Mouse (Mus musculus): ENCODE measurements around the gene Exoc5. TPM values are rescaled to one million over a fixed set of nuclear protein-coding genes. Genes with fewer than 3 reads are reported as not detected.

Exoc5 gene
- polyA plus RNA-seq, 1 experiment: 30.9 TPM

DNA sequence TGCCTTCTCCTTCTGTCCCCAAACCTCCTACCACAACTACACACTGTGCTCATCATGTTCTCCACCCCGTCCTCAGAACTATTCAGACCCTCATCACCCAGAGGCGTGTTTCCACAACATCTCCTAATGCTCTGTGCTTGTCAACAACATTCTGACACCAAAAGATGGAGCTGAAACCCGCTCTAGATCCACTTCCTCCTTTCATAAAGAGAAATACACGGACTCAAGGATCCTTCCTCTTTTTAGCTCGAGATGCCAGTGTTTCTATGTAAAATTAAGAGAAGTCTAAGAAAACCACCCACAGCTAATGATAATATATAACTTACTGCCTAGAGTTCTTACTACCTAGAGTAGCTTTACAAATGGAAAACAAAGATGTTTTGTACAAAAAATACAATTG, 46.7 kb downstream of the Exoc5 start:
- Histone ChIP-seq H3K27ac (ENCODE audit: insufficient read depth, low read length) (no peak overlapping the region), H3K4me3 (ENCODE audit: insufficient read depth, low read length) (no peak overlapping the region), H3K4me1 (ENCODE audit: control insufficient read depth, insufficient read depth, low read length) (no peaks in the 10 kb centered on the region)
- no peak for TF ChIP-seq CTCF (IDR thresholded peaks at IDR 0.05; ENCODE audit: extremely low read depth, insufficient read depth, low read length)
- no peak for TF ChIP-seq POLR2A (IDR thresholded peaks at IDR 0.05; ENCODE audit: extremely low read depth, insufficient read depth, low read length)

DNA sequence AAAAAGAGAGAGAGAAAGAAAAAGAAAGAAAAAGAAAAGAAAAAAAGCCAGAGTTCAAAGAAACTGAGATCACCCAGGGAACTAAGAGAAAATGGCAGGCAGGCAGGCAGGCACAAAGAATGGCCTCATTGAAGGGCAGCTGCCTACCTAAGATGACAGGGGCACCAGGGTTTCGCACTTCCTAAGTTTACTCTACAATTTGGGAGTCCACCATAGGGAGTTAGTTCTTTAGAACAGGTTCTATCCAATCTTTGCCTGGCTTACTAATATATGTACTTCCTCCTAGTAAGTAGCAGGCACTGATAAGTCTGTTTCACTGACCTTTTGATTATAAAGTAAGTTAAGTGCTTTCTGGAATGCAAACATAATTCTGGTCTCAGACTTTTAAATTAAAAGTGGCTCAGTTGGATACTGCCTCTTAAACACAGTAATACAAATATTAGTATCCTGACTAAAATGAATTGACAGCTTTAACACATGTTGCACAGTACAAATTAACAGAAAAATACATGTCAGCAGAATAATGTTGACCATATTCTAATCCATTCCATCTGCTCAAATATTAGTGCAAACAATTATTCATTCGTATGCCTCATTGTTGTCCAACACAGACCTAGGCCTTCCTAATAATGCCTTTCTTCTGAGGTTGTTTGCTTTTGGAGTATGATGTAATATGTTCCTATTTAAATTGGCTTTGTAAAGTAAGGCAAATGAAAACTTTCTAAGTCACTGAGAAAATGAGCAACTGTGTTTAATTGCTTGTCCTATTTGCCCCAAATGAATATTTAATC, 57.9 kb downstream of the Exoc5 start:
- Histone ChIP-seq H3K27ac (ENCODE audit: insufficient read depth, low read length) (no peak overlapping the region), H3K4me3 (ENCODE audit: insufficient read depth, low read length) (no peak overlapping the region), H3K4me1 (ENCODE audit: control insufficient read depth, insufficient read depth, low read length) (no peaks in the 10 kb centered on the region)
- TF ChIP-seq CTCF (IDR thresholded peaks at IDR 0.05; ENCODE audit: extremely low read depth, insufficient read depth, low read length) (no peak), POLR2A (IDR thresholded peaks at IDR 0.05; ENCODE audit: extremely low read depth, insufficient read depth, low read length) (no peak)

DNA sequence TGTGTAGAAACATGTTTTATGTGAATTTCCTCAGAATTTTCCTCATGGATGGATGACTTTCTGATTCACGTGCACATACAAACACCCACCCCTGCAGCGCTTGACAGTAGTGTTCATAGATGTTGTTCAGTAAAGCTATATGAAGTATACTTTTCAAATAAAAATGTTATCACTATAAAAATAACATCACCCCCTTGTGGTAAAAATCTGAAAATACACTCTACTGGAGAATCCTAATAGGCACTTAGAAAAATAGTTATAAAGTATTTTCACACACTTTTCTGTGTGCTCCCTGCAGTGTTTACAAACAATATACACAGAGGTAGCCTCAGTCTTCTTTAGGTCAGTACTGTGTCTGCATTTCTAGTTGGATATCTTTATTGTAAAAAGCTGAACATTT, 58.5 kb downstream of the Exoc5 start:
- H3K4me3 ChIP-seq (ENCODE audit: insufficient read depth, low read length): no peak overlapping the region
- H3K27ac ChIP-seq (ENCODE audit: insufficient read depth, low read length): no peak overlapping the region
- no peak for TF ChIP-seq CTCF (IDR thresholded peaks at IDR 0.05; ENCODE audit: extremely low read depth, insufficient read depth, low read length)
- no peak for TF ChIP-seq POLR2A (IDR thresholded peaks at IDR 0.05; ENCODE audit: extremely low read depth, insufficient read depth, low read length)
- no peaks in the 10 kb centered on the region for H3K4me1 ChIP-seq (ENCODE audit: control insufficient read depth, insufficient read depth, low read length)

DNA sequence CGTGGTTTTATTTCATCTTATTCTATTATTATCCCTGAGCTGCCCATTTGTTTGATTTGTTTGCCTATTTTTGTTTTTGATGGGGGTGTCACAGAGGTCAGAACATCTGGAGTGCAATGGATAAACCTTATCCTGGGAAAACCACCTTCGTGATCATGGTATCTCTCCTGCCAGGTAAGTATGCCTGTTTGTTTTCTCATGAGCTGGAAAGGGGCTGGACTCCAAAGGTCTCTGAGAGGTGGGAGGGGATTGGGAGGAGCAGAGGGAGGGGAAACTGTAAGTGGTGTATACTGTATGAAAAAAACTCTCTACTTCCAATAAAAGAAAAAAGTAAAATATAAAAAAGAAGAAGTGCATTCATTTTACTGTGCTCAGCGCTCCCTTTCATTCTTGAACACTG, 64.8 kb downstream of the Exoc5 start:
- TF ChIP-seq CTCF (IDR thresholded peaks at IDR 0.05; ENCODE audit: extremely low read depth, insufficient read depth, low read length) (no peak), POLR2A (IDR thresholded peaks at IDR 0.05; ENCODE audit: extremely low read depth, insufficient read depth, low read length) (no peak)

DNA sequence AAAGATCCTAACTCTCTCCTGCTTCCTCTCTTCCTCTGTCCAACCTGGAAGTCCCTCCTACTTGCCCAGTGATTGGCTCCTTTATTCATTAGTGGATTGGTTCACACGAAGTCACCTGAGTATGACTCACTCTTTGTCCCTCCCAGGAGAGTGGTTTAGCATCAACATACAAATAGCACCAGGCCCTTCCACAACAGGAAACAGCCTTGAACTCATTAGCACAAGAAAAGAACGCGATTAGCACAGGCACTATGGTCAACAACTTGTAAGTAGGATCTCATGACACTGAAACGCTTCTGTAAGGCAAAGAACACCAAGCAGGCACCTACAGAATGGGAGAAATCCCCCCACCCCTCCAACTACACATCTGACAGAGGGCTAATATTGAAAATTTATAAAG, 67.7 kb downstream of the Exoc5 start:
- Histone ChIP-seq H3K4me3 (ENCODE audit: insufficient read depth, low read length) (no peak overlapping the region), H3K4me1 (ENCODE audit: control insufficient read depth, insufficient read depth, low read length) (no peaks in the 10 kb centered on the region), H3K27ac (ENCODE audit: insufficient read depth, low read length) (no peak overlapping the region)
- TF ChIP-seq CTCF (IDR thresholded peaks at IDR 0.05; ENCODE audit: extremely low read depth, insufficient read depth, low read length): no peak
- no peak for TF ChIP-seq POLR2A (IDR thresholded peaks at IDR 0.05; ENCODE audit: extremely low read depth, insufficient read depth, low read length)

More for the DNA sequence above, 64.8 kb downstream of the Exoc5 start:
- Histone ChIP-seq H3K27ac (ENCODE audit: insufficient read depth, low read length) (no peak overlapping the region), H3K4me1 (ENCODE audit: control insufficient read depth, insufficient read depth, low read length) (no peaks in the 10 kb centered on the region), H3K4me3 (ENCODE audit: insufficient read depth, low read length) (no peak overlapping the region)

DNA sequence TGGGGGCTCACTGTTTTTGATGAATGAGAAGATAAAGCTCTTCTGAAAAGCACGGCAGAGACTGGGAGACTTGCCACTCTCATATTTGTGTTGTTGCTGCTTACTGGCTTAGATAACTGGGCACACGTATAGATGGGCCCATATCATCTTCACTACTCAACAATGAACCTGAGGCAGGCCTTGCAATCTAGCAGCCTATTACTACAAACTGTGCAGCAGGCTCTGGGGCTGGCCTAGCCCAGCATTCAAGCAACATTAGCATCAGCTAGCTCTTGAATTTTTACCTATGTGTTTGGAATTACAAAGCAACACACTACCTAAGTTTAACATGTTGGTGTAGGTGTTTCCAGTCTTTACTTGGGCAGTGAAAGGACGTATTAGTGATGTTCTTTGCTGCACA, 72.6 kb downstream of the Exoc5 start:
- H3K27ac ChIP-seq (ENCODE audit: insufficient read depth, low read length): no peak overlapping the region
- no peaks in the 10 kb centered on the region for H3K4me1 ChIP-seq (ENCODE audit: control insufficient read depth, insufficient read depth, low read length)
- H3K4me3 ChIP-seq (ENCODE audit: insufficient read depth, low read length): no peak overlapping the region
- TF ChIP-seq CTCF (IDR thresholded peaks at IDR 0.05; ENCODE audit: extremely low read depth, insufficient read depth, low read length) (no peak), POLR2A (IDR thresholded peaks at IDR 0.05; ENCODE audit: extremely low read depth, insufficient read depth, low read length) (no peak)

DNA sequence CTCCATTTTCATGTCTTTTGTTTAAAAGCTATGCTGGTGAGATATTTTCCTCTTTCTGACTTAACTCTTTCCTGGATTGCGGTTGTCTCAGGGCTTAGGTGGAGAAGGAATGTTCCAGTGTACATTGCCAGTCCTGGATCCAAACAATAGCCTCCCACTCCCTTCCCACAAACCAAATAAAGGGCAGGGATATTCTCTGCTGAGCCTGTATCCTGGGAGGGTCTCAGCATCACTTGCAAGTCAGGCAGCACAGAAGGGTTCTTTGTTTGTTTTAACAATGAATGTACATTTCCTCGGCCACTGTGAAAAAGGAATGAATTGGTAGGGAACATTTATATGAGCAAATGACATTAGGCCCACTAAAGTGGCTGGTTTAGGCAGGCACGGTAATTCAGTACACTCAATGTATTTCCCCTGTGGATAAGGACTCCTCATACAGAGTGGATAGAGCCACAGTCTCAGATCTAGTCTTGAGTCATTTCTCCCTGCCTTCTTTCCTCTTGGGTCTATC, 74.3 kb downstream of the Exoc5 start:
- Histone ChIP-seq H3K4me1 (ENCODE audit: control insufficient read depth, insufficient read depth, low read length) (no peaks in the 10 kb centered on the region), H3K4me3 (ENCODE audit: insufficient read depth, low read length) (no peak overlapping the region), H3K27ac (ENCODE audit: insufficient read depth, low read length) (no peak overlapping the region)
- no peak for TF ChIP-seq POLR2A (IDR thresholded peaks at IDR 0.05; ENCODE audit: extremely low read depth, insufficient read depth, low read length)
- TF ChIP-seq CTCF (IDR thresholded peaks at IDR 0.05; ENCODE audit: extremely low read depth, insufficient read depth, low read length): no peak

DNA sequence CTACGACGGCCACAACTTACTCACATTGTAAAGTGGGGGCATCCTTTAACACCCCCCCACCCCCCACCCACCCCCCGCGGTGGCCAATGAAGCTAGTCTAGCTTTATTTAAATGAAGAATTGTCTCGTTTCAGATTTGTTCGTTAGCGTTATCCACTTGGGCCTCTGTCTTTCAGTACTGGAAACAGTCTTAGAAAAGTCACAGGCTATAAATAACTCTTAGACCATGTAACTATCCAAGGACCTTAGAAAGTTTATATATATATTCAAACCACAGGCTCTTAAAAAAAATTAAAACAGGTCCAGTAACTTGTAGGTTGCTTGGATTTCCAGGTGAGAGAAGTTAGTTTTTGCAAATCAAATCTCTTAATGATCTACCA, 75.3 kb downstream of the Exoc5 start:
- Histone ChIP-seq H3K27ac (ENCODE audit: insufficient read depth, low read length) (no peak overlapping the region), H3K4me1 (ENCODE audit: control insufficient read depth, insufficient read depth, low read length) (no peaks in the 10 kb centered on the region), H3K4me3 (ENCODE audit: insufficient read depth, low read length) (0 out of 2 replicates have a peak overlapping the region, but pooled peaks have one; percentile 5)
- TF ChIP-seq CTCF (IDR thresholded peaks at IDR 0.05; ENCODE audit: extremely low read depth, insufficient read depth, low read length) (no peak), POLR2A (IDR thresholded peaks at IDR 0.05; ENCODE audit: extremely low read depth, insufficient read depth, low read length) (no peak)

DNA sequence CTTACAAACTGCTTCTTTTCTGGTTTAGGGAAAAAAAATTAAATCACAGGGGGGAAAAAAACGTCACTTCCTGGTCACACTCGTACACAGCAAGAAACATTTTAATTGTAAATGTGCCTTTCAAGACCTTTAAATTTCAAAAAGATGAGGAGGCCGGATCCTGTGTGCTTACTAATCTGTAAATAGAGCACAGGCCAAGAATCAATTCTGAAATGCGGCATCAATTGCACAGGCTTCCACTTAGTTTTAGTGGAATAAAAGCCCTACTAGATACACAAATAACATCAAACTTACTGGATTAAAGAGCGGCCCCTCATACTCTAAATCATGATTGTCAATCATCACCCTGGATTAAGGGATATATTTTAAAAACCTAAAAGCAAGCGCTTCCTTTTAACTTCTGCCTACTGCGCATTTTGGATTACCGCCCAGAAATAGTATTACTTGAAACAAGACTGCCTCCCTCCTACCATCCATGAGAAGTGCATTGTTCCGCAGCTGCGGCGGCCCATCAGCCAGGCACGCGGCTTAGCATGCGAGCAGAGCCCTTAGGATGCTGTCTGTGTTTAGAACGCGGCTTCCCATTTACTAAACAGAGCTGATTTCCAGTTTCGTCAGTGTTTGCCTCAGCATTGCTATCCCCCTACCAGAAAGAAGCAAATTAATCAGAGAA, 75.8 kb downstream of the Exoc5 start:
- Histone ChIP-seq H3K4me3 (ENCODE audit: insufficient read depth, low read length) (0 out of 2 replicates have a peak overlapping the region, but pooled peaks have one; percentile 5), H3K27ac (ENCODE audit: insufficient read depth, low read length) (no peak overlapping the region), H3K4me1 (ENCODE audit: control insufficient read depth, insufficient read depth, low read length) (no peaks in the 10 kb centered on the region)
- TF ChIP-seq CTCF (IDR thresholded peaks at IDR 0.05; ENCODE audit: extremely low read depth, insufficient read depth, low read length) (peak; percentile 40), POLR2A (IDR thresholded peaks at IDR 0.05; ENCODE audit: extremely low read depth, insufficient read depth, low read length) (no peak)

DNA sequence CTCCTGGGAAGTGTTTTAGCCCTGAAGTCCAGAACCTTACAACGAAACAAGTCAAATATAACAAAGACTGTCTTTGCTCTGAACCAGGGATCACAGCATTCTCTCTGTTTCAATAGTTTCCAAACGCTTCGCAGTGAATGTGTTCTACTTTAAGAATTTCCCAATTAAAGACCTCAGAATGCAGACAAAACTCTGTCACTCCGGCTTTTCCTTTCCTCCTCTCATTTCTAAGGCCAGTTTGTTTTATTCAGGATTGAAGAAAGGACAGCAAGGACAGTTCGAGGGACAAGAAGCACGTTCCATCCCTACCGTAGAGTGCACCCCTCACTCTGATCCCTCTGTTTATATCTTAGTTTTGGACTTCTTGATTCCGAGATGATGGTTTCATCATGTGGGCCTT, 76.6 kb downstream of the Exoc5 start:
- H3K4me1 ChIP-seq (ENCODE audit: control insufficient read depth, insufficient read depth, low read length): no peaks in the 10 kb centered on the region
- H3K27ac ChIP-seq (ENCODE audit: insufficient read depth, low read length): no peak overlapping the region
- no peak for TF ChIP-seq CTCF (IDR thresholded peaks at IDR 0.05; ENCODE audit: extremely low read depth, insufficient read depth, low read length)
- no peak for TF ChIP-seq POLR2A (IDR thresholded peaks at IDR 0.05; ENCODE audit: extremely low read depth, insufficient read depth, low read length)
- H3K4me3 ChIP-seq (ENCODE audit: insufficient read depth, low read length): no peak overlapping the region

Data from cortical plate, adult 2 months (tissue).